Mouse (Mus musculus): ENCODE data around the gene Mepce. TPM values are rescaled to one million over a fixed set of nuclear protein-coding genes. Genes with fewer than 3 reads are reported as not detected.
A peak's percentile ranks its signal among the peaks of the same experiment; 100 is the strongest.

Gene Mepce
- total RNA-seq, 1 experiment, result 42.3 TPM

- H3K9ac ChIP-seq (ENCODE audit: insufficient read depth, low read depth, low read length, poor library complexity, severe bottlenecking), result no peak overlapping the region
- no peak for TF ChIP-seq ZNF384 (IDR thresholded peaks at IDR 0.05; ENCODE audit: low read depth, low read length)
- TF ChIP-seq MAFK (IDR thresholded peaks at IDR 0.05; ENCODE audit: insufficient read depth, low read depth, low read length), result no peak
- TF ChIP-seq ZC3H11A (IDR thresholded peaks at IDR 0.05; ENCODE audit: borderline replicate concordance, low read depth, low read length), result no peak
- TF ChIP-seq HCFC1 (IDR thresholded peaks at IDR 0.05; ENCODE audit: borderline replicate concordance, insufficient read depth, low read length), result no peak
- TF ChIP-seq CHD2 (IDR thresholded peaks at IDR 0.05; ENCODE audit: low read depth, low read length), result no peak
- no peaks in the 10 kb centered on the region for H3K9me3 ChIP-seq (ENCODE audit: control insufficient read depth, insufficient read depth, low read depth, low read length)
- in situ Hi-C loops (cut with MboI; ENCODE audit: low sequenced_read_pairs in 2 of 2, unreplicated experiment in 2 of 2), result no loop called here
- peaks cover 5% of the 10 kb centered on the region; the same call in 1 of the 2 replicates for H3K36me3 ChIP-seq (ENCODE audit: control insufficient read depth, insufficient read depth, low read length, poor library complexity, severe bottlenecking)
- peaks cover 6 to 36% of the 10 kb centered on the region in 2 experiments; a peak in 3 of 4 replicates for H3K4me1 ChIP-seq (ENCODE audit: control insufficient read depth in 2 of 2, insufficient read depth in 2 of 2, low read length in 2 of 2, poor library complexity in 1 of 2)
- DNase-seq (ENCODE audit: low read depth, low spot score), result no peak
- H3K4me3 ChIP-seq (ENCODE audit: insufficient read depth in 1 of 2, low read depth in 1 of 2, low read length in 2 of 2, poor library complexity in 1 of 2, severe bottlenecking in 1 of 2), result no peak overlapping the region
- H3K27ac ChIP-seq (ENCODE audit: insufficient read depth, low read depth, low read length, poor library complexity, severe bottlenecking), result no peak overlapping the region
Measured at GRCm38 (mm10) chr5:137748130-137748770, 39.2 kb downstream of the Mepce start.

DNA sequence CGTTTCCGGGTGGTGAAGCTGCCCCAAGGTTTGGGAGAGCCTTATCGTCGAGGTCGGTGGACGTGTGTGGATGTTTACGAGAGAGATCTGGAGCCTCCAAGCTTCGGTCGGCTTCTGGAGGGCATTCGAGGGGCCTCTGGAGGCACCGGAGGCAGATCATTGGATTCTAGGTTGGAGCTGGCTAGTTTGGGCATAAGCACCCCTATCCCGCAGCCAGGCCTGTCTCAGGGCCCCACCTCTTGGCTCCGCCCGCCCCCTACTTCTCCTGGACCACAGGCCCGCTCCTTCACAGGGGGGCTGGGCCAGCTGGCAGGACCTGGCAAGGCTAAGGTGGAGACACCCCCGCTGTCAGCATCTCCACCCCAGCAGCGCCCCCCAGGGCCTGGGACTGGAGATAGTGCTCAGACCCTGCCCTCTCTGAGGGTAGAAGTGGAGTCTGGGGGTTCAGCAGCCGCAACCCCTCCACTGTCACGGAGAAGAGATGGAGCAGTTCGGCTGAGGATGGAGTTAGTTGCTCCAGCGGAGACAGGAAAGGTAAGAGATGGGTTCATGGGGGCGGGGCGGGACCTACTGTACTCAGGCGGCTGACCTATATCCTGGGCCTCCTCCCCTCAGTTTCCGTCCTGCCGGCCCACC, 40.0 kb downstream of the Mepce start:
- H3K9me3 ChIP-seq (ENCODE audit: control insufficient read depth, insufficient read depth, low read depth, low read length), result no peaks in the 10 kb centered on the region
- peaks cover 5% of the 10 kb centered on the region; the same call in 1 of the 2 replicates for H3K36me3 ChIP-seq (ENCODE audit: control insufficient read depth, insufficient read depth, low read length, poor library complexity, severe bottlenecking)
- H3K4me1 ChIP-seq (ENCODE audit: control insufficient read depth in 2 of 2, insufficient read depth in 2 of 2, low read length in 2 of 2, poor library complexity in 1 of 2), result peaks cover 4 to 33% of the 10 kb centered on the region in 2 experiments; a peak in 3 of 4 replicates
- DNase-seq (ENCODE audit: low read depth, low spot score), result no peak
- TF ChIP-seq ZC3H11A (IDR thresholded peaks at IDR 0.05; ENCODE audit: borderline replicate concordance, low read depth, low read length) (no peak), MAFK (IDR thresholded peaks at IDR 0.05; ENCODE audit: insufficient read depth, low read depth, low read length) (no peak)
- H3K9ac ChIP-seq (ENCODE audit: insufficient read depth, low read depth, low read length, poor library complexity, severe bottlenecking), result peak overlapping the region; percentile 66
- H3K27ac ChIP-seq (ENCODE audit: insufficient read depth, low read depth, low read length, poor library complexity, severe bottlenecking), result no peak overlapping the region; the same call in 1 of the 2 replicates
- peak overlapping the region; percentile 72 to 89 for H3K4me3 ChIP-seq (ENCODE audit: insufficient read depth in 1 of 2, low read depth in 1 of 2, low read length in 2 of 2, poor library complexity in 1 of 2, severe bottlenecking in 1 of 2)
- in situ Hi-C loops (cut with MboI; ENCODE audit: low sequenced_read_pairs in 2 of 2, unreplicated experiment in 2 of 2), result no loop called here

DNA sequence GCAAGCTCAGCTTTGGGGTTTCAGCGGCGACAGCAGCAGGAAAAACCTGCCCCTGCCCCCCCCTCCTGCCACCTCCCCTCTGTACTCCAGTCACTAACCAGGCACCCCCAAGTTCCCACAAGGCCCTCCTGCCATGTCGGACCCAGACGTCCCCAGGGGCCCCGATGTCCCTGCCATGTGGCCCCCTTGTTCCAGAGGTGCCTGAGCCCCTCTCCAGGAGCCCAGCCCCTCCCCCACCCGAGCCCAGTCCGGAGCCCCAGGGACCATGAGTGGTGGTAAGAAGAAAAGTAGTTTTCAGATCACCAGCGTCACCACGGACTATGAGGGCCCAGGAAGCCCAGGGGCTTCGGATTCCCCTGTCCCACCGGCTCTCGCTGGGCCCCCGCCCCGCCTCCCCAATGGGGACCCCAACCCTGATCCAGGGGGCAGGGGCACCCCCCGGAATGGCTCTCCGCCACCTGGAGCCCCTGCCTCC, 40.6 kb downstream of the Mepce start:
- Histone ChIP-seq H3K4me1 (ENCODE audit: control insufficient read depth in 2 of 2, insufficient read depth in 2 of 2, low read length in 2 of 2, poor library complexity in 1 of 2) (peaks cover 5 to 35% of the 10 kb centered on the region in 2 experiments), H3K9ac (ENCODE audit: insufficient read depth, low read depth, low read length, poor library complexity, severe bottlenecking) (peak overlapping the region; percentile 66), H3K4me3 (ENCODE audit: insufficient read depth in 1 of 2, low read depth in 1 of 2, low read length in 2 of 2, poor library complexity in 1 of 2, severe bottlenecking in 1 of 2) (peak overlapping the region; percentile 72 to 89), H3K27ac (ENCODE audit: insufficient read depth, low read depth, low read length, poor library complexity, severe bottlenecking) (peak overlapping the region; percentile 68), H3K36me3 (ENCODE audit: control insufficient read depth, insufficient read depth, low read length, poor library complexity, severe bottlenecking) (peaks cover 5% of the 10 kb centered on the region; the same call in 1 of the 2 replicates), H3K9me3 (ENCODE audit: control insufficient read depth, insufficient read depth, low read depth, low read length) (no peaks in the 10 kb centered on the region)
- DNase-seq (ENCODE audit: low read depth, low spot score), result no peak
- in situ Hi-C loops (cut with MboI; ENCODE audit: low sequenced_read_pairs in 2 of 2, unreplicated experiment in 2 of 2), result no loop called here
- TF ChIP-seq HCFC1 (IDR thresholded peaks at IDR 0.05; ENCODE audit: borderline replicate concordance, insufficient read depth, low read length) (no peak), ZC3H11A (IDR thresholded peaks at IDR 0.05; ENCODE audit: borderline replicate concordance, low read depth, low read length) (no peak), ZNF384 (IDR thresholded peaks at IDR 0.05; ENCODE audit: low read depth, low read length) (no peak), CHD2 (IDR thresholded peaks at IDR 0.05; ENCODE audit: low read depth, low read length) (no peak), MAFK (IDR thresholded peaks at IDR 0.05; ENCODE audit: insufficient read depth, low read depth, low read length) (no peak)

- Histone ChIP-seq H3K9me3 (ENCODE audit: control insufficient read depth, insufficient read depth, low read depth, low read length) (no peaks in the 10 kb centered on the region), H3K4me3 (ENCODE audit: insufficient read depth in 1 of 2, low read depth in 1 of 2, low read length in 2 of 2, poor library complexity in 1 of 2, severe bottlenecking in 1 of 2) (peak overlapping the region; percentile 72 to 89), H3K36me3 (ENCODE audit: control insufficient read depth, insufficient read depth, low read length, poor library complexity, severe bottlenecking) (peaks cover 5% of the 10 kb centered on the region; the same call in 1 of the 2 replicates), H3K4me1 (ENCODE audit: control insufficient read depth in 2 of 2, insufficient read depth in 2 of 2, low read length in 2 of 2, poor library complexity in 1 of 2) (peaks cover 3 to 31% of the 10 kb centered on the region in 2 experiments), H3K27ac (ENCODE audit: insufficient read depth, low read depth, low read length, poor library complexity, severe bottlenecking) (peak overlapping the region; percentile 68), H3K9ac (ENCODE audit: insufficient read depth, low read depth, low read length, poor library complexity, severe bottlenecking) (peak overlapping the region; percentile 66)
- no peak for DNase-seq (ENCODE audit: low read depth, low spot score)
- TF ChIP-seq ZNF384 (IDR thresholded peaks at IDR 0.05; ENCODE audit: low read depth, low read length) (peak; percentile 62; the same call in 1 of the 2 replicates), HCFC1 (IDR thresholded peaks at IDR 0.05; ENCODE audit: borderline replicate concordance, insufficient read depth, low read length) (no peak)
- in situ Hi-C loops (cut with MboI; ENCODE audit: low sequenced_read_pairs in 2 of 2, unreplicated experiment in 2 of 2), result no loop called here
Measured at GRCm38 (mm10) chr5:137746282-137746850, 41.1 kb downstream of the Mepce start.

All from ES-E14 (cell line).